Mouse (Mus musculus) embryonic facial prominence, embryonic 14.5 days (tissue): ENCODE measurements around the gene Akr1c19. TPM values are rescaled to one million over a fixed set of nuclear protein-coding genes. Genes with fewer than 3 reads are reported as not detected.
"Not testable (repeated sequence)": the region's sequence is repeated elsewhere in the genome, so short reads cannot be mapped to it uniquely, and the experiment has no call there.

Experiments used
- ATAC-seq: fragments of 200-750 bp; cut with Nextera tagmentation; 2 replicates; pipeline ENCODE4 v1.8.0; 2017; ENCODE audit warnings: low read depth, moderate number of reproducible peaks, moderate TSS enrichment
- DNase-seq: peaks from one replicate; pipeline ENCODE4 v3.0.0-alpha.2; 2015; ENCODE audit warnings: low spot score
- H3K27ac ChIP-seq: fragments of 300-500 bp; sonication (generic); replicated peaks from 2 replicates; pipeline ENCODE4 v1.5.1; 2014; ENCODE audit warnings: low read depth, mild to moderate bottlenecking, low read length, moderate library complexity
- H3K27me3 ChIP-seq: fragments of 300-500 bp; sonication (generic); replicated peaks from 2 replicates; pipeline ENCODE4 v1.6.1; 2014; ENCODE audit warnings: low read length; ENCODE audit not compliant: control insufficient read depth, insufficient read depth
- H3K36me3 ChIP-seq: fragments of 300-500 bp; sonication (generic); 2 replicates; pipeline ENCODE4 v1.6.1; 2014; ENCODE audit warnings: low read length, mixed read lengths; ENCODE audit not compliant: control insufficient read depth, insufficient read depth
- H3K4me1 ChIP-seq: fragments of 300-500 bp; sonication (generic); 2 replicates; pipeline ENCODE4 v1.6.1; 2014; ENCODE audit warnings: antibody characterized with exemption, low read length; ENCODE audit not compliant: control insufficient read depth, insufficient read depth
- H3K4me2 ChIP-seq: fragments of 300-500 bp; sonication (generic); 2 replicates; pipeline ENCODE4 v1.6.1; 2014; ENCODE audit warnings: low read depth, mild to moderate bottlenecking, low read length, moderate library complexity, mixed read lengths
- H3K4me3 ChIP-seq: fragments of 300-500 bp; sonication (generic); 2 replicates; pipeline ENCODE4 v1.5.1; 2014; ENCODE audit warnings: low read depth, mild to moderate bottlenecking, low read length
- H3K9ac ChIP-seq: fragments of 300-500 bp; sonication (generic); 2 replicates; pipeline ENCODE4 v1.6.1; 2014; ENCODE audit warnings: low read depth, mild to moderate bottlenecking, low read length, moderate library complexity, mixed read lengths
- H3K9me3 ChIP-seq: fragments of 300-500 bp; sonication (generic); 2 replicates; pipeline ENCODE4 v1.6.1; 2016; ENCODE audit warnings: low read length; ENCODE audit not compliant: control insufficient read depth
- WGBS: fragments of 180-500 bp; shearing (Covaris S2); extraction: QIAGEN DNeasy Blood & Tissue Kit; methylation state at CpG from one replicate; pipeline ENCODE4 v1.1.7; 2014; 5-methylcytosine and 5-hydroxymethylcytosine counted together
- polyA plus RNA-seq: library from polyadenylated mRNA; unstranded; fragments of >200 nt; fragmentation: Nextera tagmentation; extraction: Ambion mirVana; gene quantifications from 2 replicates; pipeline ENCODE4 v1.2.1, GENCODE M21; 2014

Gene Akr1c19
- polyA plus RNA-seq, 1 experiment from 2014 or later, result 0.40 TPM

DNA sequence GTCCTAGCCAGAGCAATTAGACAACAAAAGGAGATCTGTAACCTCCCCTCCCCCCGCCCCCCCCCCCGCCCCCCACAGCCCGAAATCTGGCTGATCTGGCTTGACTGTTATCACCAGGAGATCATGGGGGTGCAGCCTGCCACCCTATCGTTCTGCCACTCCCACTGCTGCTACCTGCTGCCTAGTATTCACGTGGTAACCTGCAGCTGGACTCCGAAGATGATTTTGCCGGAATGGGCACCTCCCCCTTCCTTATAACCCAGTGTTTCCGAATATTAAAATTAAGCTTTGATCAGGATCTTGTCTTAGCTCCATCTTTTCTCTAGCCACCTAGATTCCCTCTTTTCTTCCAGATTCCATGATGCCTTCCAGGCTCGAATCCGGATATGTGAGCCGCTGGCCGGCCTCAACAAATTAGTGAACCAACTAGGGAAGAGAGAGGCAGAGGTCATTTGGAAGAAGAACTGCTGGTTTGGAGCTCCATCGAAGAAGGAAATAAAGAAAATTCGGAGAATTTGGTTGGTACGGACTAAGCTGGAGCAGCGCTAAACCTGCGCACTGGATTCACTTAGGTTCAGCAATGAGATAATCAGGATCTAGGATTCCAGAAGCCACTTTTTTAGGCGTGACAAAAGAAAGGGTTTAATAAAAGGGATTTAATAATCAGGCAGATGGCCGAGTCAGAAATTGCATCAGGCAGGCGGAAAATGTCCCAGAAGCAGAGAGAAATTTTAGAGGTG, 16.8 kb upstream of the Akr1c19 start:
- DNase-seq, result no peak
- ATAC-seq, result no peak
- no peaks in the 10 kb centered on the region for H3K4me1 ChIP-seq
- WGBS, result 69% methylated on average over 17 of the region's 20 CpGs
- H3K9me3 ChIP-seq, result no peaks in the 10 kb centered on the region
- H3K36me3 ChIP-seq, result no peaks in the 10 kb centered on the region
- no peak overlapping the region for H3K4me2 ChIP-seq
- H3K9ac ChIP-seq, result no peak overlapping the region
- no peaks in the 10 kb centered on the region for H3K27me3 ChIP-seq
- H3K4me3 ChIP-seq, result no peak overlapping the region
- no peak overlapping the region for H3K27ac ChIP-seq

DNA sequence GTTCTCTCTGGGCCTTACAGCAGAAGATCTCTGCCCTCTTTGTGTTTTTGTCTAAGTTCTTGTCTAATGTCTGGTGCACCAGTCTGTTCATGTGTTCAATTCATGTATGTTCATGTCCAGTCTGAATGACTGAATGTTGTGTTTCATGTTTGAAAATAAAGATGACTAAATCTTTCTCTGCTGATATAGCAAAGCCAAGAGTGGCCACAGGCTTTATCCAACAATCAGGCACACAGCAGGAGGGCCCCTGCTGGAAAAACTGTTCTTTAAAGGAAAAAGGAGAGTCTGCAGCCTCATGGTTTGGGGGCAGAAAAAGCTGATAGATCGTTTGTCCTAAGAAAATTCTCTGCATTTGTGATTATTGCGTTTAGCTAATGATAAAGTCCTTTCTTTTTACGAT, 16.2 kb upstream of the Akr1c19 start:
- no peak overlapping the region for H3K4me2 ChIP-seq
- 70% methylated on average over 3 of the region's 3 CpGs for WGBS
- H3K36me3 ChIP-seq, result no peaks in the 10 kb centered on the region
- no peaks in the 10 kb centered on the region for H3K27me3 ChIP-seq
- ATAC-seq (no peak), DNase-seq (no peak)
- H3K4me3 ChIP-seq, result no peak overlapping the region
- no peak overlapping the region for H3K27ac ChIP-seq
- no peaks in the 10 kb centered on the region for H3K4me1 ChIP-seq
- H3K9me3 ChIP-seq, result no peaks in the 10 kb centered on the region
- H3K9ac ChIP-seq, result no peak overlapping the region

DNA sequence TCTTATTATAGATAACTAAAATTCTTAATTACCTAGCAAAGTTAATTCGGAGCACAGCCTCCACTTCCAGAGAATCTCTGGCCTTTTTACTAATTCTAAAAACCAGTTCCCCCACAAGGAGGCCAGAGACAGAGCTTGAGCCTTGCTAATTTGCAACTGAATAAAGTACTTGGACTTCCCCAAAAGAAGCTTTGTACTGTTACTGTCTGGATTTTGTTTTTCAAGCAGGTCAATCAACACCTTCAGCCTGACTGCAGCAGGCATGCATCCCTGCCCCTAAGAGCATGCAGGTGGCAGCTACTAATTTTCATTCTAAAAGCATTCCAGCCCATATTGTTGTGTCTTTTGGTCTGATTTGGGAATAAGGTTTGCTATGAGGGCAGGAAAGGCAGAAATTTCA, 13.0 kb upstream of the Akr1c19 start:
- not testable (repeated sequence) for H3K9ac ChIP-seq, H3K4me2 ChIP-seq, DNase-seq, H3K9me3 ChIP-seq, H3K36me3 ChIP-seq, H3K4me3 ChIP-seq, H3K27ac ChIP-seq, H3K4me1 ChIP-seq, ATAC-seq, H3K27me3 ChIP-seq
- 80% methylated on average over 1 of the region's 1 CpGs for WGBS

DNA sequence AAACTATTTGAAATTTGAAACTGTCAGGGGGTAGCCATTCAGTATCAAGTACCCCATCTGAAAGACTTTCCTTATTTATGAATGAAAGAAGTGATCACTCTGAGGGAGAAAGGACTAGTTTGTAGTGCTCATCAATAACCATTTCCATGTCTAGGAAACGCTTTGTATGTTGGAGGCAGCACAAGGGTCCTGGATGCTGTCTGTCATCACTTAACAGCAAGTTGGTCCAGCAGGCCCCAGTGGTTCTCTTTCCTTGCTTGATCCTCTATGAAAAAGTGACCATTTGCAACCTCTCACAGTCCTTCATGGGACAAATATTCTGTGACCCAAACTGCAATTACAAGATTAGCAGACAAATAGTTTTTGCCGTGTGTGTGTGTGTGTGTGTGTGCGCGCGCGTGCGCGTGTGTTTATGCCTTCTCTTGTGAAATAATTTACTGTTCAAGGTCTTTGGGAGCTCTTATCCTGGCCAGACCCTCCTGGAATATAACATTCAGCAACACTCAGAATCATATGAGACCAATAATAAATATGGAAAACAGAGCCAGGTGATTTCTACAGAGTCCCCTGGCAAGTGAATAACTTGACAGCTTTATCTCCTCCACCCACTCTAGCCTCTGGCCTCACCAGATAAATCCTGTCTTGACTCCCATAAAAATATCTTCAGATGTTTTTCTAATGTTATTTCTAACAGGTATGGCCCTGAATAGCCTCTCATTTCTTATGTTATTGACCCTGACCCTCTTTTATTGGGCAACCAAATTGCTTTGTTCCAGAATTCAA, 2.5 kb downstream of the Akr1c19 start:
- WGBS, result 82% methylated on average over 8 of the region's 8 CpGs
- DNase-seq (no peak), ATAC-seq (no peak)
- Histone ChIP-seq H3K9ac (no peak overlapping the region), H3K4me3 (no peak overlapping the region), H3K27ac (no peak overlapping the region), H3K4me1 (no peaks in the 10 kb centered on the region), H3K27me3 (no peaks in the 10 kb centered on the region), H3K9me3 (no peaks in the 10 kb centered on the region), H3K4me2 (no peak overlapping the region), H3K36me3 (no peaks in the 10 kb centered on the region)

DNA sequence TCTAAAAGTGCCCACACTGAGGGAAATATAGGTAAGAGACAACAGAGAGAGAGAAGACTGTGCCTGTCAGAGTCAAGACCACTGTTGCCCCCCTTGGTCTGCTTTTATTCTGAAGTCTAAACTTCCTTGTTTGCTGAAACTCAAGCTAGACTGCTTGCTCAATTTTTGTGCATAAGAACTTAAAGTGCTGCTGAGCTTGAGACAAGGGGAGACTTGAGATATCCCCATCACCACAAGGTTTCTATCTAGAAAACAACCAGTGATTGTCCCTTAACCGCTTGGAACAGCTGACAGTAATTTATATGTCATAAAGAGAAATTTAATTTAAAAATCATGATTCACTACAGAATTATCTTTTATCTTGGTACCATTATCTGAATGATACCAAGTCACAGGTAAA, 4.6 kb downstream of the Akr1c19 start:
- 74% methylated on average over 1 of the region's 1 CpGs for WGBS
- Histone ChIP-seq H3K9me3 (no peaks in the 10 kb centered on the region), H3K27ac (no peak overlapping the region), H3K27me3 (no peaks in the 10 kb centered on the region), H3K36me3 (no peaks in the 10 kb centered on the region), H3K4me1 (no peaks in the 10 kb centered on the region), H3K4me2 (no peak overlapping the region), H3K4me3 (no peak overlapping the region), H3K9ac (no peak overlapping the region)
- no peak for DNase-seq
- no peak for ATAC-seq

DNA sequence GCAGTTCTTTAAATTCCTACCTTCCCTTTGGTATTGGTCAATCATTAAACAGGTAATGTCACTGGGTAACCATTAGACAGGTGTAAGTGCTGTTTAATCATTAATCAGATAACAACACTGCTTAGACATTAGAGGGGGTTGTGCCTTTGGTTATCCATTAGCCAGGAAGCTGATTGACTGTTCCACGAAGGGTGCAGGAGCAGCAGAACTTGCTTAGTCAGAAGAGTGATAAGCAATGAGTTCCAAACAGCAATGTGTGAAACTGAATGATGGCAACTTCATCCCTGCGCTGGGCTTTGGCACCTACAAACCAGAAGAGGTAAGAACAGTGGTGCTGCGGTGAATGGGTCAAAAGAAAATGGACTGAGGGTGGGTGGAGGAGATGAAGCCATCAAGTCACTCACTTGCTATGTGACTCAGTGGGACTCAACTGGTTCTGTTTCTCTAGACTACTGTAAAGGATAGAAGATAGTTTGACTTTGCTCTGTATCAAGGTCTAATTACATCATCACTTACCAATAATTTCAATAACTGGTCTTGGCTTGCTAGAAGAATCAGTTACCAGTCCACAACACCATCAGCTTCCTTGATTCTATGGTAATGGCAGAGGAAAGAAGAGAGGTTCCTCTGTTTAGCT, 5.2 kb downstream of the Akr1c19 start:
- ATAC-seq (no peak), DNase-seq (no peak)
- Histone ChIP-seq H3K27me3 (no peaks in the 10 kb centered on the region), H3K9ac (no peak overlapping the region), H3K4me3 (no peak overlapping the region), H3K9me3 (no peaks in the 10 kb centered on the region), H3K27ac (no peak overlapping the region), H3K4me1 (no peaks in the 10 kb centered on the region), H3K4me2 (no peak overlapping the region), H3K36me3 (no peaks in the 10 kb centered on the region)
- 86% methylated on average over 3 of the region's 3 CpGs for WGBS

DNA sequence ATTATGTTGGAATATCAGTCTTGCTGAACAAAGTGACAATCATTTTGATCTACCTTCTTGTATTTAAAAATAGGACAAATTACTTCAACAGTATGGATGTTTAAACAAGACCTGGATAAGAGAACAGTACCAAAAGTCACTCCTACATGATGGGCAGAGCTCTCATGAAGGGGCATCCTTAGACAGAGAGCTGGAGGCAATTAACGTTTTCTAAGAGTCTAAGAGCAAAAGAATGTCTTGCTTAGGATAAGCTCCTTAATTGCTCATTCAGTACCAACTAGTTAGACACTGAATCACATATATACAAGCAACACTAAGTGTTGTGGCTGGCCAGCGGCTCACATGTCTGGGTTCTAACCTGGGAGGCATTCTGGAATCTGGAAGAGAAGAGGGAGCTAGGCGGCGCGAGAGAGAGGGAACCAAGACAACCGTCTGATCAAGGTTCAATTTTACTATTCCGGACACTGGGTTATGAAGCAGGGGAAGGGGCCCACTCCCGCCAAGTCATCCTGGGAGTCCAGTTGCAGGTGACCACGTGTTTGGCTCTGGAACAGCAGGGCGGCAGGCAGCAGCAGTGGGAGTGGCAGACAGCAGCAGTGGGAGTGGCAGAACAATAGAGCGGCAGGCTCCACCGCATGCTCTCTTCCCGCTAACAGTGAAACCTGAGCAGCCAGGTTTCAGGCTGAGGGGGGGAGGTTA, 16.5 kb downstream of the Akr1c19 start:
- H3K4me2 ChIP-seq, result peak overlapping the region; percentile 55
- H3K9me3 ChIP-seq, result no peaks in the 10 kb centered on the region
- peak overlapping the region; percentile 49 for H3K9ac ChIP-seq
- 0 out of 2 replicates have a peak, but pooled peaks cover 3% of the 10 kb centered on the region for H3K4me1 ChIP-seq
- under 1% methylated on average over 13 of the region's 13 CpGs for WGBS
- no peaks in the 10 kb centered on the region for H3K36me3 ChIP-seq
- DNase-seq, result peak; percentile 81
- ATAC-seq, result peak; percentile 96
- H3K4me3 ChIP-seq, result peak overlapping the region; percentile 32
- H3K27ac ChIP-seq, result no peak overlapping the region
- no peaks in the 10 kb centered on the region for H3K27me3 ChIP-seq

DNA sequence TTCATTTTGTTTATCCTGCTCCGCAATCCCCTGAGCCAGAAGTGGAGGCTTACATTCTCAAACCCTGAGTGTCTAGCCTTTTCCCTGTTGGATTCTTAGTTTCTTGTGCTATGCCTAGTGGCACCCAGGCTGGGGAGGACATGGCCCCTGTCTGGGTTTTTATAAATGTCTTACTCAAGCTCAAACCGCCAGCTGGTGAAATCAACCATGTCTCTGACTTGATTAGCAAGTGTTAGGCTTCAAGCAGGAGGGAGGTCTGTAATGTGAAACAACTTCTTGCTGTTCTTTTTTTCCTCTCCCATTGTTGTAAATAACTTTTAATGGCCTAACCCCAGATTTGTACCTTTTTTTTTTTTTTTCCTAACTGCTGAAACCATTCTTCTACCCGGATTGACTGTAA, 20.8 kb downstream of the Akr1c19 start:
- ATAC-seq (no peak), DNase-seq (no peak)
- WGBS, result 72% methylated on average over 3 of the region's 3 CpGs

More for the DNA sequence above, 20.8 kb downstream of the Akr1c19 start:
- Histone ChIP-seq H3K27ac (no peak overlapping the region), H3K9me3 (no peaks in the 10 kb centered on the region), H3K4me3 (no peak overlapping the region), H3K9ac (no peak overlapping the region), H3K4me1 (0 out of 2 replicates have a peak, but pooled peaks cover 3% of the 10 kb centered on the region), H3K4me2 (no peak overlapping the region), H3K27me3 (no peaks in the 10 kb centered on the region), H3K36me3 (no peaks in the 10 kb centered on the region)
